Mouse (Mus musculus) G1E (cell line): ENCODE results near the gene Gm17657. TPM values are rescaled to one million over a fixed set of nuclear protein-coding genes. Genes with fewer than 3 reads are reported as not detected.
A peak's percentile ranks its signal among the peaks of the same experiment; 100 is the strongest.
"Not testable (repeated sequence)": the region's sequence is repeated elsewhere in the genome, so short reads cannot be mapped to it uniquely, and the experiment has no call there.

ENCODE experiments used
- ATAC-seq: 2 replicates; pipeline ENCODE4 v1.8.0; 2016; ENCODE audit warnings: mild to moderate bottlenecking; ENCODE audit not compliant: insufficient number of reproducible peaks, poor library complexity, low FRiP score, severe bottlenecking; ENCODE audit errors: extremely low read depth
- DNase-seq: peaks from one replicate; pipeline ENCODE4 v3.0.0; 2012; ENCODE audit warnings: low spot score
- H3K27me3 ChIP-seq: 2 replicates; pipeline ENCODE4 v1.6.1; 2012; ENCODE audit warnings: mild to moderate bottlenecking, low read length, inconsistent platforms; ENCODE audit not compliant: insufficient read depth
- H3K36me3 ChIP-seq: replicated peaks from 2 replicates; pipeline ENCODE3; 2012; ENCODE audit warnings: mild to moderate bottlenecking, inconsistent platforms
- H3K4me1 ChIP-seq: 2 replicates; pipeline ENCODE4 v1.6.1; 2012; ENCODE audit warnings: low read depth, low read length, inconsistent platforms, mixed read lengths; ENCODE audit not compliant: insufficient read depth
- H3K4me3 ChIP-seq: 2 replicates; pipeline ENCODE4 v1.5.1; 2012; ENCODE audit warnings: low read depth, mild to moderate bottlenecking, inconsistent platforms, low read length, moderate library complexity, mixed read lengths
- H3K9me3 ChIP-seq: replicated peaks from 2 replicates; pipeline ENCODE4 v1.6.1; 2012; ENCODE audit warnings: inconsistent platforms
- CTCF ChIP-seq: IDR thresholded peaks from 2 replicates; pipeline ENCODE4 v1.5.1; 2012; ENCODE audit warnings: low read depth, low read length, inconsistent platforms, mixed read lengths
- GATA1 ChIP-seq: IDR thresholded peaks from 2 replicates; pipeline ENCODE4 v1.6.1; 2012; ENCODE audit warnings: borderline replicate concordance, low read length, inconsistent platforms, mixed read lengths
- GATA2 ChIP-seq: IDR thresholded peaks from 2 replicates; pipeline ENCODE4 v1.6.1; 2012; ENCODE audit warnings: low read depth, low read length, inconsistent platforms, borderline replicate concordance
- POLR2AphosphoS5 ChIP-seq: IDR thresholded peaks from 2 replicates; pipeline ENCODE4 v1.6.1; 2012; ENCODE audit warnings: low read depth, low read length, inconsistent platforms; ENCODE audit not compliant: insufficient replicate concordance
- TAL1 ChIP-seq: conservative IDR thresholded peaks from 2 replicates; pipeline ENCODE4 v1.6.1; 2012; ENCODE audit warnings: low read depth, low read length, inconsistent platforms, mixed read lengths
- polyA plus RNA-seq: library from polyadenylated mRNA; stranded (reverse); fragments of >175 nt; gene quantifications from 2 replicates; pipeline ENCODE4 v1.2.3, GENCODE M21; 2012
- total RNA-seq, 2 experiments: library from RNA; stranded (forward) in 1 of 2; stranded (reverse) in 1 of 2; fragments of 200-1000 nt in 1 of 2; fragments of >200 nt in 1 of 2; fragmentation: Nextera tagmentation in 1 of 2; gene quantifications; 2 replicates each; pipeline ENCODE4 v1.2.3; 2014 to 2017

Gm17657 gene
- total and polyA plus RNA-seq, 3 experiments = 0.11 TPM; not detected in 2

GRCm38 (mm10) chr17:29528568-29529187 lies 20.8 kb downstream of the Gm17657 start:
- ATAC-seq = no peak
- Histone ChIP-seq H3K4me3 (no peak overlapping the region), H3K27me3 (peaks cover 10% of the 10 kb centered on the region; the same call in 1 of the 2 replicates), H3K36me3 (no peaks in the 10 kb centered on the region), H3K4me1 (no peaks in the 10 kb centered on the region; the same call in none of the 2 replicates), H3K9me3 (peaks cover 16% of the 10 kb centered on the region)
- no peak for DNase-seq
- TF ChIP-seq CTCF = 0 out of 2 replicates have a peak, but pooled peaks have one; percentile 19
- TF ChIP-seq TAL1 = no peak
- no peak for TF ChIP-seq GATA2
- no peak for TF ChIP-seq POLR2AphosphoS5

- TF ChIP-seq GATA1 (no peak), TAL1 (no peak), CTCF (no peak), POLR2AphosphoS5 (no peak), GATA2 (no peak)
- Histone ChIP-seq H3K27me3 (peaks cover 7% of the 10 kb centered on the region), H3K4me1 (no peaks in the 10 kb centered on the region; the same call in 1 of the 2 replicates), H3K4me3 (no peak overlapping the region), H3K9me3 (peaks cover 16% of the 10 kb centered on the region), H3K36me3 (no peaks in the 10 kb centered on the region)
- no peak for ATAC-seq
- DNase-seq = no peak
Observed at GRCm38 (mm10) chr17:29525613-29526012, 23.8 kb downstream of the Gm17657 start.

- ATAC-seq = no peak
- Histone ChIP-seq H3K4me3 (no peak overlapping the region), H3K9me3 (peaks cover 5% of the 10 kb centered on the region; the same call in 1 of the 2 replicates), H3K36me3 (no peaks in the 10 kb centered on the region), H3K4me1 (peaks cover 25% of the 10 kb centered on the region), H3K27me3 (no peaks in the 10 kb centered on the region; the same call in 1 of the 2 replicates)
- TF ChIP-seq CTCF (no peak), GATA1 (no peak), POLR2AphosphoS5 (no peak), TAL1 (no peak), GATA2 (no peak)
- DNase-seq = no peak
Observed at GRCm38 (mm10) chr17:29519731-29520130, 29.7 kb downstream of the Gm17657 start.

- not testable (repeated sequence) for H3K36me3 ChIP-seq, H3K4me3 ChIP-seq, ATAC-seq, DNase-seq, H3K9me3 ChIP-seq, H3K27me3 ChIP-seq
- peaks cover 34% of the 10 kb centered on the region for H3K4me1 ChIP-seq
Observed at GRCm38 (mm10) chr17:29518665-29519064, 30.8 kb downstream of the Gm17657 start.

- DNase-seq = peak; percentile 49
- peaks cover 63% of the 10 kb centered on the region for H3K4me1 ChIP-seq
Observed at GRCm38 (mm10) chr17:29514435-29514834, 35.0 kb downstream of the Gm17657 start.

GRCm38 (mm10) chr17:29513044-29513730 lies 36.3 kb downstream of the Gm17657 start:
- H3K4me3 ChIP-seq = no peak overlapping the region
- peak; percentile 69; the same call in 1 of the 2 replicates for TF ChIP-seq CTCF
- TF ChIP-seq GATA2 = no peak
- no peaks in the 10 kb centered on the region for H3K36me3 ChIP-seq
- no peaks in the 10 kb centered on the region for H3K27me3 ChIP-seq
- no peaks in the 10 kb centered on the region for H3K9me3 ChIP-seq
- ATAC-seq = peak; percentile 66
- peak; percentile 54 for DNase-seq
- peaks cover 66% of the 10 kb centered on the region for H3K4me1 ChIP-seq

More at GRCm38 (mm10) chr17:29514435-29514834, 35.0 kb downstream of the Gm17657 start:
- H3K4me3 ChIP-seq = no peak overlapping the region
- TF ChIP-seq CTCF (peak; percentile 79), GATA2 (no peak)
- H3K36me3 ChIP-seq = no peaks in the 10 kb centered on the region
- peaks cover 4% of the 10 kb centered on the region; the same call in 1 of the 2 replicates for H3K9me3 ChIP-seq
- ATAC-seq = no peak
- H3K27me3 ChIP-seq = no peaks in the 10 kb centered on the region

GRCm38 (mm10) chr17:29510691-29511090 lies 38.7 kb downstream of the Gm17657 start:
- no peaks in the 10 kb centered on the region for H3K27me3 ChIP-seq
- no peak for ATAC-seq
- peaks cover 74% of the 10 kb centered on the region for H3K4me1 ChIP-seq
- H3K9me3 ChIP-seq = no peaks in the 10 kb centered on the region
- TF ChIP-seq GATA1 (no peak), POLR2AphosphoS5 (no peak), TAL1 (no peak), GATA2 (no peak), CTCF (no peak)
- no peaks in the 10 kb centered on the region for H3K36me3 ChIP-seq
- no peak overlapping the region for H3K4me3 ChIP-seq
- DNase-seq = no peak
